Mouse (Mus musculus) CH12.LX (cell line): ENCODE measurements around the gene Rgp1. TPM values are rescaled to one million over a fixed set of nuclear protein-coding genes. Genes with fewer than 3 reads are reported as not detected.

ENCODE experiments used
- DNase-seq: peaks from one replicate; pipeline ENCODE4 v3.0.0-alpha.2; 2013; ENCODE audit errors: extremely low read depth
- H3K27ac ChIP-seq: 2 replicates; pipeline ENCODE4 v1.5.1; 2012; ENCODE audit warnings: low read depth, mild to moderate bottlenecking, control low read depth, moderate library complexity; ENCODE audit not compliant: insufficient read depth
- H3K27me3 ChIP-seq: replicated peaks from 2 replicates; pipeline ENCODE3; 2012; ENCODE audit warnings: inconsistent platforms
- H3K36me3 ChIP-seq, 2 experiments: replicated peaks in 1 of 2; 2 replicates each; pipeline versions ENCODE3 to v1.6.1; 2012; ENCODE audit warnings: inconsistent platforms in 1 of 2, low read length in 1 of 2, mild to moderate bottlenecking in 1 of 2, mixed read lengths in 1 of 2, moderate library complexity in 1 of 2; ENCODE audit not compliant: control insufficient read depth in 1 of 2, insufficient read depth in 1 of 2
- H3K4me1 ChIP-seq, 2 experiments: 2 replicates each; pipeline ENCODE4 v1.6.1; 2012; ENCODE audit warnings: inconsistent platforms in 1 of 2, moderate library complexity in 1 of 2; ENCODE audit not compliant: insufficient read depth in 2 of 2, control insufficient read depth in 1 of 2
- H3K4me2 ChIP-seq: 2 replicates; pipeline ENCODE4 v1.6.1; 2012; ENCODE audit warnings: low read depth, mild to moderate bottlenecking, control low read depth; ENCODE audit not compliant: poor library complexity, insufficient read depth, severe bottlenecking
- H3K4me3 ChIP-seq, 3 experiments: fragments of 150-350 bp in 1 of 3; sonication (generic) in 1 of 3; replicated peaks in 1 of 3; 2 replicates each; pipeline versions ENCODE3 to v1.5.1; 2011 to 2012; ENCODE audit warnings: low read depth in 2 of 3, low read length in 2 of 3, mild to moderate bottlenecking in 2 of 3, moderate library complexity in 2 of 3, control low read depth in 1 of 3, improper control_type of control experiment in 1 of 3, inconsistent platforms in 1 of 3, mixed read lengths in 1 of 3; ENCODE audit not compliant: poor library complexity in 1 of 3
- H3K79me2 ChIP-seq: replicated peaks from 2 replicates; pipeline ENCODE4 v1.6.1; 2012; ENCODE audit warnings: mild to moderate bottlenecking, moderate library complexity; ENCODE audit not compliant: control insufficient read depth, poor library complexity, insufficient read depth, severe bottlenecking; ENCODE audit errors: extremely low read depth
- H3K9ac ChIP-seq: 2 replicates; pipeline ENCODE4 v1.6.1; 2012; ENCODE audit warnings: low read depth, mild to moderate bottlenecking, control low read depth, moderate library complexity; ENCODE audit not compliant: insufficient read depth
- H3K9me3 ChIP-seq: replicated peaks from 2 replicates; pipeline ENCODE3; 2012; ENCODE audit warnings: low read length, inconsistent platforms, mixed read lengths
- CHD1 ChIP-seq: IDR thresholded peaks from 2 replicates; pipeline ENCODE4 v1.6.1; 2012; ENCODE audit warnings: low read depth, low read length, improper control_type of control experiment, inconsistent platforms
- CHD2 ChIP-seq: IDR thresholded peaks from 2 replicates; pipeline ENCODE4 v1.6.1; 2011; ENCODE audit warnings: low read length, improper control_type of control experiment
- ETS1 ChIP-seq: conservative IDR thresholded peaks from 2 replicates; pipeline ENCODE4 v1.6.1; 2012; ENCODE audit warnings: low read depth, mild to moderate bottlenecking, inconsistent platforms, low read length, improper control_type of control experiment, moderate library complexity
- HCFC1 ChIP-seq: IDR thresholded peaks from 2 replicates; pipeline ENCODE4 v1.6.1; 2012; ENCODE audit warnings: low read depth, mild to moderate bottlenecking, inconsistent platforms, low read length, improper control_type of control experiment
- JUND ChIP-seq: conservative IDR thresholded peaks from 2 replicates; pipeline ENCODE4 v1.6.1; 2011; ENCODE audit warnings: low read depth, low read length, improper control_type of control experiment
- KAT2A ChIP-seq: IDR thresholded peaks from 2 replicates; pipeline ENCODE4 v1.6.1; 2012; ENCODE audit warnings: low read length, improper control_type of control experiment, inconsistent platforms; ENCODE audit not compliant: insufficient replicate concordance
- MAFK ChIP-seq: IDR thresholded peaks from 2 replicates; pipeline ENCODE4 v1.6.1; 2011; ENCODE audit warnings: low read length, improper control_type of control experiment; ENCODE audit not compliant: insufficient replicate concordance
- MAX ChIP-seq: IDR thresholded peaks from 2 replicates; pipeline ENCODE4 v1.6.1; 2011; ENCODE audit warnings: low read length, improper control_type of control experiment
- MAZ ChIP-seq: IDR thresholded peaks from 2 replicates; pipeline ENCODE4 v1.6.1; 2012; ENCODE audit warnings: low read depth, mild to moderate bottlenecking, inconsistent platforms, low read length, improper control_type of control experiment, moderate library complexity
- MXI1 ChIP-seq: IDR thresholded peaks from 2 replicates; pipeline ENCODE4 v1.6.1; 2011; ENCODE audit warnings: mild to moderate bottlenecking, low read depth, low read length, improper control_type of control experiment
- MYC ChIP-seq: IDR thresholded peaks from 2 replicates; pipeline ENCODE4 v1.6.1; 2011; ENCODE audit warnings: low read depth, mild to moderate bottlenecking, improper control_type of control experiment, low read length
- NRF1 ChIP-seq: IDR thresholded peaks from 2 replicates; pipeline ENCODE4 v1.6.1; 2014; ENCODE audit warnings: low read depth, mild to moderate bottlenecking, inconsistent platforms, low read length, improper control_type of control experiment, moderate library complexity
- POLR2A ChIP-seq: IDR thresholded peaks from 2 replicates; pipeline ENCODE4 v1.6.1; 2011; ENCODE audit warnings: low read depth, mild to moderate bottlenecking, improper control_type of control experiment, low read length
- POLR2AphosphoS2 ChIP-seq: IDR thresholded peaks from 2 replicates; pipeline ENCODE4 v1.6.1; 2011; ENCODE audit warnings: low read depth, low read length, improper control_type of control experiment
- RAD21 ChIP-seq: IDR thresholded peaks from 2 replicates; pipeline ENCODE4 v1.6.1; 2011; ENCODE audit warnings: low read depth, mild to moderate bottlenecking, low read length, improper control_type of control experiment, moderate library complexity
- SIN3A ChIP-seq: IDR thresholded peaks from 2 replicates; pipeline ENCODE4 v1.6.1; 2012; ENCODE audit warnings: low read length, improper control_type of control experiment, inconsistent platforms
- USF1 ChIP-seq: IDR thresholded peaks from 2 replicates; pipeline ENCODE4 v1.6.1; 2014; ENCODE audit warnings: low read depth, mild to moderate bottlenecking, inconsistent platforms, low read length, improper control_type of control experiment
- ZC3H11A ChIP-seq: IDR thresholded peaks from 2 replicates; pipeline ENCODE4 v1.6.1; 2012; ENCODE audit warnings: low read depth, mild to moderate bottlenecking, inconsistent platforms, low read length, improper control_type of control experiment
- ZKSCAN1 ChIP-seq: IDR thresholded peaks from 2 replicates; pipeline ENCODE4 v1.6.1; 2012; ENCODE audit warnings: low read depth, inconsistent platforms, low read length, improper control_type of control experiment, borderline replicate concordance
- ZNF384 ChIP-seq: IDR thresholded peaks from 2 replicates; pipeline ENCODE4 v1.6.1; 2012; ENCODE audit warnings: low read depth, low read length, improper control_type of control experiment, inconsistent platforms
- dilution Hi-C: fragments of 300-500 bp; cut with MboI; formaldehyde crosslinking; loops from 2 replicates; pipeline ENCODE4 v1.14.3; 2020; ENCODE audit warnings: low sequenced_read_pairs; ENCODE audit not compliant: extremely low pct_unique_long_range_greater_than_20kb, extremely low pct_ligation_motif_present
- in situ Hi-C: fragments of 300-500 bp; cut with MboI; formaldehyde crosslinking; loops from 3 replicates; pipeline ENCODE4 v1.14.3; 2019; ENCODE audit warnings: low sequenced_read_pairs, low pct_ligation_motif_present, low pct_unique_long_range_greater_than_20kb, mixed read lengths
- polyA plus RNA-seq: library from polyadenylated mRNA; unstranded; fragments of >175 nt; gene quantifications from 2 replicates; pipeline ENCODE4 v1.2.1, GENCODE M21; 2012; ENCODE audit warnings: low read depth; ENCODE audit not compliant: insufficient read length
- total RNA-seq, 2 experiments: library from RNA; depleted of rRNA; stranded (reverse); fragments of 300-350 nt in 1 of 2; fragments of >200 nt in 1 of 2; gene quantifications; 2 replicates each; pipeline ENCODE4 v1.2.3; 2012 to 2014

Gene Rgp1
- total and polyA plus RNA-seq, 3 experiments = 10.1 to 37.0 (median 16.6) TPM

GRCm38 (mm10) chr4:43583421-43583820 is 4.9 kb downstream of the Rgp1 start:
- Histone ChIP-seq H3K9ac (no peak overlapping the region), H3K27ac (no peak overlapping the region), H3K4me2 (no peak overlapping the region), H3K9me3 (no peaks in the 10 kb centered on the region), H3K4me1 (peaks cover 4 to 23% of the 10 kb centered on the region in 2 experiments), H3K27me3 (no peaks in the 10 kb centered on the region), H3K36me3 (peaks cover 44 to 76% of the 10 kb centered on the region in 2 experiments), H3K79me2 (peaks cover 3% of the 10 kb centered on the region; the same call in 1 of the 2 replicates), H3K4me3 (no peak overlapping the region)
- TF ChIP-seq MAFK (no peak), USF1 (no peak), JUND (no peak), SIN3A (no peak), ZKSCAN1 (no peak), POLR2A (no peak), NRF1 (no peak), CHD2 (no peak), MXI1 (no peak), MAZ (no peak), RAD21 (no peak), POLR2AphosphoS2 (no peak), CHD1 (no peak), HCFC1 (no peak)
- in situ Hi-C loops (no loop called here), dilution Hi-C loops (no loop called here)
- DNase-seq = no peak

GRCm38 (mm10) chr4:43584444-43585416 is 6.2 kb downstream of the Rgp1 start, which contains the start of gene Msmp:
Gene Msmp, minus strand, starts transcription at chr4:43584494.
- dilution Hi-C loops = no loop called here
- no peak for TF ChIP-seq MAX
- no peak for TF ChIP-seq KAT2A
- no peak for TF ChIP-seq CHD2
- no peak for TF ChIP-seq HCFC1
- TF ChIP-seq NRF1 = no peak
- no peak for TF ChIP-seq ZC3H11A
- no peak for TF ChIP-seq MYC
- no peak for TF ChIP-seq ZNF384
- TF ChIP-seq ETS1 = no peak
- TF ChIP-seq, all 38 proteins: peak for 0
- in situ Hi-C loops = no loop called here
- H3K27me3 ChIP-seq = no peaks in the 10 kb centered on the region
- H3K79me2 ChIP-seq = no peaks in the 10 kb centered on the region
- no peak within 1 kb of the TSS for H3K9ac ChIP-seq
- H3K4me1 ChIP-seq = peaks cover 3 to 19% of the 10 kb centered on the region in 2 experiments
- H3K9me3 ChIP-seq = no peaks in the 10 kb centered on the region
- no peak within 1 kb of the TSS for H3K27ac ChIP-seq
- no peak for DNase-seq
- peaks cover 44 to 76% of the 10 kb centered on the region in 2 experiments for H3K36me3 ChIP-seq
- H3K4me2 ChIP-seq = no peak within 1 kb of the TSS
- H3K4me3 ChIP-seq = no peak within 1 kb of the TSS
